Mouse (Mus musculus): ENCODE data around the gene Blvrb.

The Blvrb gene

DNA sequence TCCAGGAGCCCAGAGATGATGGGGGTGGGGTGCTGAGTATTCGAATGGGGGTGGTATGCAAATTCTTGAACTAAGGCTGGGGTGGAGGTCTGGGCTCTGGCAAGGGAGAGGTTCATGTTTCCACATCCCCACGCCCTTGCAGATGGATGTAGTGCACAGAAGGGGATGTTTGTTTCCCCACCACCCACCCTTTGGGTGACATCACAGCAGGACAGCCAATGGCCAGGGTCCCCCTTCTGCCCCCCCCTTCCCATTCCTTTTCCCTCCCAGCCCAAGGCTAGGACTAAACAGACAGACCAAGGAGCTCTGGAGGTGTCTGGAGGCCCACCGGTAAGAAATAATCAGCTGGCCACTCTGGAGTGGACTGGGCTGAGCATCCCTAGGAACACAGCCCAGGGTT, 51.3 kb downstream of the Blvrb start, which contains the start of gene Prx:
Prx (plus strand) TSS at position 289 of the 400 bp plus-strand sequence.
- in situ Hi-C loops (cut with MboI; ENCODE audit: unreplicated experiment in 2 of 2): loop anchor here in 1 of 2 experiments (10.0 kb wide), 1 partner anchor 164 kb away; the partner anchor contains the start of gene Ltbp4

- in situ Hi-C loops (cut with MboI; ENCODE audit: unreplicated experiment in 2 of 2): loop anchor here in 1 of 2 experiments (10.0 kb wide), 2 partner anchors 167 to 173 kb away; partner anchors contain the start of genes Ltbp4 and Map3k10
These were observed 53.8 kb downstream of the Blvrb start for GRCm38 (mm10) chr7:27501620-27502019.

DNA sequence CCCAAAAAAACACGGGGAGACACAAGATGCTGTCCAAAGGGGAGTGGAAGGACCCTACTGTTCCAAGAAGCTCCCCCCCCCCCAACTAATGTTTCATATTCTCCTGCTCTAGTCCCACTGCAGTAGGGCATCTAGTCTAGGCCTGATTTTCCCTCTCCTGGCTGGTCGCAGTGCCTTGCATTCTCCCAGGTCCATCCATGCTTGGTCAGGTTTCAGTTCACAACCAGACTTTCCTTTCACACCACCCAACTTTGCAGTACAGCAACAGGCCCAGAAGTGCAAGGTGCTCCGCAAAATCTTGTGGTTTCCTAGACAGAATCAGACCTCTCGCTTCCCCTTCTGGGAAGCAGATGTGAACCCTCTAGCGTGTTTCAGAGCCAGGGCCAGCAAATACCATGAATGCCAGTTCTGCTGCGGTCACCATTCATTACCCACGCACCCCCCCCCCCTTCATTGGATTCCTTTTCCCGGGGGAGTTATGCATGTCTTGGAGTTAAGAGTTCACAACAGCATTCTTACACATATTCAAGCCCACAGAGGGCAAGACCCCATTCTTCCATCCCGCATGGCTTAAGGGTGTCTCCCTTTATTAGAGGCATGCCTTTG, 59.1 kb downstream of the Blvrb start:
- in situ Hi-C loops (cut with MboI; ENCODE audit: unreplicated experiment in 2 of 2): loop anchor here in 1 of 2 experiments (5.0 to 10.0 kb wide), 4 partner anchors 70 to 172 kb away; partner anchors contain the start of genes Akt2, Ltbp4 and Map3k10

GRCm38 (mm10) chr7:27507711-27508647, 60.2 kb downstream of the Blvrb start:
- in situ Hi-C loops (cut with MboI; ENCODE audit: unreplicated experiment in 2 of 2): loop anchor here in 1 of 2 experiments (5.0 to 10.0 kb wide), 4 partner anchors 71 to 173 kb away; partner anchors contain the start of genes Akt2, Ltbp4 and Map3k10

DNA sequence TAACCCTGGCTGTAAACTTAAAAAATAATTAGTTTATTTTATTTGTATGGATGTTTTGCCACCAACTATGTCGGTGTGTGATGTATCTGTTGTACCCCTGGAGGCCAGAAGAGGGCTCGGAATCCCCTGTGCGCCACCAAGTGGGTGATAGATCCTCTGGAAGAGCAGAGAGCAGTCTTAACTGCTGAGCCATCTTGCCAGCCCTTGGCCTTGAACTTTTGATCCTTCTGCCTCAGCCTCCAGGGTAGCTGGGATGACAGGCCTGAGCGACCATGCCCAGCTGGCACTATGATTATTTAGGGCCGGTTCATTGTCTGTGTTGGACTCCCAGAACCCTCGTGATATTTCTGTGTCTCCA, 60.8 kb downstream of the Blvrb start:
- in situ Hi-C loops (cut with MboI; ENCODE audit: unreplicated experiment in 2 of 2): loop anchor here in 1 of 2 experiments (5.0 to 10.0 kb wide), 4 partner anchors 71 to 174 kb away; partner anchors contain the start of genes Akt2, Ltbp4 and Map3k10

- in situ Hi-C loops (cut with MboI; ENCODE audit: unreplicated experiment in 2 of 2): no loop called here
These were observed 63.0 kb downstream of the Blvrb start for GRCm38 (mm10) chr7:27510809-27511208.

DNA sequence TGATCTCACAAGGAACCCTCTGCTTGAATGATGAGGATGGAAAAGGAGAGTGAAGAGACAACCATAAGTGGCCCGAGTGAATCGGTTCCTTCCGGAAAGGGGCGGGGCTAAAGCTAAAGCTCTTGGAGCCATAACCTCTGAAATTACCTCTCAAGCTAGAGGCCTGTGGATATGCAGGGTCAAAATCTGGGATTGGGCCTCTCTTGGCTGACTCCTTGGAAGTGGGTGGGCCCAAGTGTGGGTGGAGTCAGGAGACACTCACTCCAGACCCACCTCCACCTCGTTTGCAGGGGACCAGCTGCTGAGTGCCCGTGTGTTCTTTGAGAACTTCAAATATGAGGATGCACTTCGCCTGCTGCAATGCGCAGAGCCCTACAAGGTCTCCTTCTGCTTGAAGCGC, 67.2 kb downstream of the Blvrb start:
- in situ Hi-C loops (cut with MboI; ENCODE audit: unreplicated experiment in 2 of 2): no loop called here
